Mouse (Mus musculus) left cerebral cortex, postnatal 36 days (tissue): Measurements from ENCODE around the gene Calml4. TPM values are rescaled to one million over a fixed set of nuclear protein-coding genes. Genes with fewer than 3 reads are reported as not detected.
A peak's percentile ranks its signal among the peaks of the same experiment; 100 is the strongest.
"Not testable (repeated sequence)": the region's sequence is repeated elsewhere in the genome, so short reads cannot be mapped to it uniquely, and the experiment has no call there.

Experiments used
- DNase-seq, 2 experiments: peaks; one replicate each; pipeline ENCODE4 v3.0.0; 2021 to 2022; ENCODE audit warnings: low spot score in 2 of 2, mixed read lengths in 1 of 2
- intact Hi-C: fragments of 180-260 bp; cut with DNase I; formaldehyde crosslinking; loops from one replicate; pipeline ENCODE4 v1.15.1; 2025
- total RNA-seq, 2 experiments: library from RNA; stranded (reverse); gene quantifications; 2 replicates each; pipeline ENCODE4 v1.2.3; 2021

The Calml4 gene
- 1 to 10 TPM in 1 of 2 experiments, not detected in 1; 1.7 TPM for total RNA-seq

DNA sequence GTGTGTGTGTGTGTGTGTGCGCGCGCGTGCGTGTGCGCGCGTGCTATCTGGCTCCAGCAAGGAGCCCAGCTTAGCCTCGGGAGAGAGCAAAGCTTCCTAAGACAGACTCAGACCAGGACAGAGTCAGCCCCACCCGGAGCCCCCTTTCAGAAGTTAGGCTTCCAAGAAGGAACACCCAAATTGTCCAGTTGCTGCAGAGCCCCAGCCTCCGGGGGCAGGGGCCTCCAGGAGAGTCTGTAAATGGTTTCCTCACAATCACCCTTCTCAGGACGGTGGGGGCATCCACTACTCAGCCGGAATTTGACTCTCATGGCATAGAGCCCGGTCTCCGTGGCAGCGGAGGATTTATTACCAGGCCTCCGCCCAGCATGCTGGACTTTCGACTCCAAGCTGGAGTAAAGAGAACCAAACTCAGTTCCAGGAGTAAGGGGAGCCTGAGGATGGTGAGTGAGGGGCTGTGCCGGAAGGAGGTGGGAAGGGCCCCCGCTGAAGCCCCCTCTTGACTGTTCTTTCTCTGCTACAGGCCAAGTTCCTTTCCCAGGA, at the start of gene Calml4:
Gene Calml4 (plus strand): TSS at position 362 of the 543 bp plus-strand sequence.
- intact Hi-C loops: no loop called here
- DNase-seq: no peak

DNA sequence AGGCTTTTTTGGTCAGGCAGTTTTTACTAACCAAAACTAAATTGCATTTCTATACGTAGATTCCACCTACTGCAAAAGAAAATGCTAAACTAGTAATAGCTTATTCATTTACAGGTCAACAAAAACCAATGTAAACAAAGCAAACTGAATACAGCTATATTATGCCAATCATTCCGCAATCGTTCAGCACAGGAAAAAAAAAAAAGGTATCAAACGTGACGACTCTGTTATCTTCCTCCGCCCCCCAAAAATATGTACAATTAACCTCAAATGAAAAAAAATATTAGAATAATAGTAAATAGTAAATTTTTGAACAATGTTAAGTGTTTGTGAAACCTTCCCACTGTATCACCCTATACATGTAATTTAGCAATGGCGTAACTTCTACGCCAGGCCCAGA, 47.8 kb upstream of the Calml4 start:
- DNase-seq: no peak
- intact Hi-C loops: loop anchor here (2.0 kb wide), 1 partner anchor 19 kb away; no protein-coding TSS in a partner anchor

DNA sequence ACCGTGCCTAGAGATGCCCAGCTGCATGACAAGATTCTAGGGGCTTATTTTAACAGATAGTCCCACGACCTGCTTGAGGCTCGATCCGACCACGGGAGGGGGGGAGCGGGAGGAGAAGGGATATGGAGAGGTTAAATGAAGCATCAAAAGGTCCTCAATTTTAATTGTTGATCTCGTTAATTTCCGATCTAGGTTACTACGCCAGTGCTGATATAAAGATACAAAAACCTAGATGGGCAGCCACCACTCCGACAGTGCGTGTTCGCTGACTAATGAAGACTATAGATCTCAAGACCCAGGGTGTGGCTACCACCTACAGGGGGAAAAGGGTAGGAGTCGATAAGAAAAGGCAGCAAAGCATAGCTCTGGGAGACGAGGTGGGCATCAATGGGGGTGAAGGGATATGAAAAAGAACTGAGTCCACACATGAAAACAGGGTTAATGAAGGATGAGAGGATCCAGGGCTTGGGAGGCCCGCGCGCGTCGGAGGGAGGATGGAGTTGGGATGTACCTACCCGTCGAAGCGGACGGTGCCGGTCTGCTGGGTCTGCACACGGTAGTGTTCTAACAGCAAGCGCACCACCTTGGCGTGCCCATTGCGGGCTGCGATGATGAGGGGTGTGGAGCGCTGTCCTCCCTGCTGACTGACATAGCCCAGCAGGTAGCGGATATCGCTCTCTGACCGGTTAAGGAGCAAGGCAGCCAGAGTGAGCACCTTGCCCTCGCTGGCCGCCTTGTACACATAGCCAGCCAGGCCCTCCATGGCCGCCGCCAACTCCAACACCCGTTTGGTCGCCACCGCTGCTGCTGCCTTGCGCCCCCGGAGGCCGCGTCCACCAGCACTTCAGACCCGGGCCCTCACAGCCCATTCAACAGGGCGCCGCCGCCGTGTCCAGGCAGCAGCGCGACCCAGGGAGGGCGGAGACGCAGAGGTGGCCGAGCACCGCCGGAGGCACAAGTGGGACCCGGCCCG, 47.1 kb upstream of the Calml4 start:
- intact Hi-C loops: loop anchor here (2.0 kb wide), 1 partner anchor 18 kb away; no protein-coding TSS in a partner anchor
- DNase-seq: peak in 1 of 2 experiments; percentile 42

DNA sequence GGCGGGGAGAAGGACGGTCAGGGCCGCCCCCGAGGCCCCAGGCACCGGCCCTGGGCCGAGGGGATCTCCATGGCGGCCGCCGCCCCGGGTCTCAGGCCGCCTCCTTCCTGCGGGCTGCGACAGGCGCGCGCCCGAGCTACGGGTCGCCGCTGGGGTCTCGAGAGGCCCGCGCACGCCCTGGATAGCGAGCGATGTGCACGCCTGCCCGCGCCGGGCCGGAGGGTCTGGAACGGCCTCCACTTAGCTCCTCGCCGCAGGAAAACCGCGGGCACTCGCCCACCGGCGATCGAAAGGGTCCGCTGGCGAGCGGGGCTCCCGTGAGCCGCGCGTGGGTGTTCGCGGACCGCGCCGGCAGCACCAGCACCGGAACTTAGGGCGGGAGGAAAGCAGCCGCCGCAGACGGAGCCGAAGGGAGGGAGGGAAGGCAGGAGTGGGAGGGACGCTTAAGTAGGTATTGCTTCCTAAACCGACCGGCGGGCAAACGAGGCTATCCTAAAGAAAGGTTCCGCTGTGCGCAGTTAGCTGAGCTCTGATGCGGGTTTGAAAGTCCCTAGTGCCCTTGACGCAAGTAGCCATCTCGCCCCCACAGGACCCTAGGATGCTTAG, 46.3 kb upstream of the Calml4 start, which contains the start of gene Fem1b:
Gene Fem1b (minus strand): TSS at position 419 of the 606 bp plus-strand sequence.
- intact Hi-C loops: loop anchor here (2.0 kb wide), 1 partner anchor 17 kb away; no protein-coding TSS in a partner anchor
- DNase-seq: peak; percentile 94

DNA sequence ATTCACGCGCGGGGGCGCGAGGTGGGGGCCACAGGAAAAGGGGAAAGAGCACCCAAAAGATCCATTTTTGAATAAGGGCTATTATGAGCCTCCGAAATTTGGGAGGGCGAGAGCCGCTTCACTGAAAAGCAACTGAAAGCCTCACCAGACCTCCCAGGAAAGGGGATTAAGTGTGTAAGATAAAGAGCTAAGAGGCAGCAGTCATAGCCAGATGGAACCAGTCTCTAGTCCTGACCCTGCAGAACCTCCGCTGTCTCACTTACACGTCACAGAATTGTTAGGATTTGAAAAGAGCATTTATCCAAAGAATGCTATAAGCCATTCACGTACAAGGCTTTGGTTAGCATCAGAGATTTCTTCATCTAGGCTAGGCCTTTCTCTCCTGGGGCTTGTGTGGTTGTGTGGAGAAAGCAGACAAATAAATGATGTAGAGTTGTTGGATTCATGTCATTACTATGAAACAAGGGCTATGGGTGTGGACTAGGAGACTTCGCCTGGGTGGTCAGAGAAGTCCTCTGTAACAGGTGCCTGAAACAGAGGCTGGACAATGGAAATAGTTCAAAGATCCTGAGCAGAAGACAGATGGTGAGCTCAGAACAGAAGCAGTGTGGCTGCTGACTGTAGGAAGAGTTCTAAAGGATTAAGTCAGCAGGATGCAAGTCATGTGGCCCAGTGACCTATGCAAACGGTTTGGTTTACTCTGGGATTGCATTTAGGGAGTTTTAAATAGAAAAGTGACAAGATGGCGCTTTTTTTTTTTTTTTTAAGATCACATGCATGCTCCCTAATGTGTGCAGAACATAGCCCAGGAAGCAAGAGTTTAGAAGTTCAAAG, 45.4 kb upstream of the Calml4 start:
- DNase-seq: no peak
- intact Hi-C loops: no loop called here

DNA sequence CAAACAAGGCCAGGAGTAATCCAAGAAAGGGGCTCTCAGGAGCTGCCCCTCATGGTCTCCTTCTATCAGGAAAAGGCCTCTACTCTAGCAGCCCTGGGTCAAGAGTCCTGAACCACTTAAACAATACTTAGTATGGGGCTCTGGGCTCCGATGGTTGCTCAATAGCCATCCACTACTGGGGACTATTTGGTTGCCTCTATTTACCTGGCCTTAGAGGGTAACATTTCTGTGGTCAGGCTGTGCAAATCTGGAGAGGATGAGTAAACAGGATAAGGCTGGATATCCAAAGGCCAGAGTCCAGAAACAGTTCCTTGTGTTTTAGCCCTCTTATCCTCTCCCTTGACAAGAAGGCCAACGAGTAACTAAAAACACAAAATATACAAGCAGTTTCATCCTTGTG, 43.1 kb upstream of the Calml4 start:
- no peak for DNase-seq
- intact Hi-C loops: no loop called here

DNA sequence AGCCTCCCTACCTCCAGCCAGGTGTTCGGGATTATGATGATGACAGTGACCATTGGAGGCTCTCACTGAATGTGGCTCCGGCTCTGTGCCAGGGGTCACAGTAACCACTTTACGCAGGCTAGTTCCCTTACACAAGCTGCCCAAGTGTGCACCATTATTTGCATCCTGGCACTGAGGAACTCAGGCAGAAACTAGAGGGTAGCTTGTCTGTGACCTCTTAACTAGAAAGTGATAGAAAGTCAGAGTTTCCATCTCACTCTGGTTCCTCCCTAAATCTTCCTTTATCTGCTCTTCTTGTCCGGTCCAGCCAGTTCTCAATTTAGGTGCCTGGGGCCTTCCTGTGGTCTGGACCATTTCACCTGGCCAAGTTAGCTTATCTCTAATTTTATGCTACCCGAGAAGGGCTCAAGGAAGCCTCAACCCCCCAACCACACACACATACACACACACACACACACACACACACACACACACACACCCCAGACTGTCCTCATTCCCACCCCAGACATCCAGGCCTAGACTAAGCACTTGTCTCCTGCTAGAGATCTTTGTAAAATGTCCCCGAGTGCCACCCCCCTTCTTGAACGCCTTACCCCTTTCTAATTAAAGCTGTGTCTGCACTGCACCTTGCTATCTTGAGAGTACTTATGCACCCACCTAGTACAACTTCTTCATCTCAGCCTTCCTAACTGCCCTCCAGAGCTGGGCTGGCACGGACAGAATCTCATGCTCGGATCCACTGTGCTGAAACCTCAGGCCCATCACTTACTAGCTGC, 41.4 kb upstream of the Calml4 start:
- intact Hi-C loops: no loop called here
- DNase-seq: no peak

DNA sequence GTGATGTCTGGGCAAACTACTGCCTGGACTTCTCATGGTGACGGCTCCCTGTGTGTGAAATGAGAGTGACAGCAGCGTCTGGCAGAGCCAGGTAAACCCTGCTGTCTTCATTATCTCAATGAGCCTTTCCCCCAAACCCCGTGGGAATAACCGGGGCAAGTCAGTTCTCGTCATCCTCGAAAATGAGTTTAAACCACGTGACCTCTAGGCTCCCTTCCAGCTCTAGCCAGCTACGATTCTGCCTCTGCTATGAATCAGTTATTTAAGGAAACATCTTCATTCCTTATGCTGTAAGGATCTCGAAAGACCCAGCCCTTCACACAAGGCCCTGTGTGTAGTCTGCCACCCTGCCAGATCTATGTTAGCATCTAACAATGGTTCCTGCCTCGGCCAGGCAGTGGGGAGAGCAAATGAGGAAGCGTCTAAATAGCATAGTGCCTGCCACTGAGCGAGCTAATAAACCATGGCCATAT, 40.7 kb upstream of the Calml4 start:
- peak; percentile 29 to 50 for DNase-seq
- intact Hi-C loops: no loop called here

DNA sequence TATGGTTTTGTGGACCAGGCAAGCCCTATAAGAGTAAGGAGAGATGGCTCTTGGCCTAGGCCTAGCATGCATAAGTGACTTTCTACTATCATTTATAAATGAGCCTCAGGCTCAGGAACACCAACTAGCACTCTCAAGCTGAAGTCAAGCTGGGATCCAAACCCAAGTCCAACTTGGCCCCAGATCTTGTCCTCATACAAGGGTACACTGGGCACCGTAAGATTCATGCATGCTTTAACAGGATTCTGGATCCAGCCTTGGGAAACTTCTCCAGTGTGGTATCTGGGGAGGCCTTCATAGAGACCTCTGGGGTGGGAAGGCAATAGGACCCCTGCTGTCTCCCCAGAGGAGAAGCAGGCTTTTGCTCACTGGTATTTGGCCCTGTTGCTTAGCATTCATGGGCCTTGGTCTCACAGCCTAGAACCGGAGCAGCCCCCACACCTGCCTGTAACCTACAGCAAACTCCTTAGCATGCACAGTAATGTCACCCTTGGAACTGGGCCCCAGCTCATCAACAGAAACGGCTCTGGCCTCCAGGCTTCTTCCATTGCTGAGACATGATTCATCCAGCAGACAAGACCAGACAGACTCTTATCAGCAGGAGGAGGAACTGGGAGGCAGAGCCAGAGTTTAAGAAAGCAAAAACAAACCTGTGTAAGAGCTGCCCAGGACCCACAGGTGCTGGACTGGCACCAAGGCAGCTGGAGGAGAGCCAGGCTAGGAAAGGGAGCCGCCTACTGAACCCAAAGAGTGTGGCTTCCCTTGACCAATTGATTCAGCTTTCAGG, 39.9 kb upstream of the Calml4 start:
- intact Hi-C loops: no loop called here
- DNase-seq: no peak

DNA sequence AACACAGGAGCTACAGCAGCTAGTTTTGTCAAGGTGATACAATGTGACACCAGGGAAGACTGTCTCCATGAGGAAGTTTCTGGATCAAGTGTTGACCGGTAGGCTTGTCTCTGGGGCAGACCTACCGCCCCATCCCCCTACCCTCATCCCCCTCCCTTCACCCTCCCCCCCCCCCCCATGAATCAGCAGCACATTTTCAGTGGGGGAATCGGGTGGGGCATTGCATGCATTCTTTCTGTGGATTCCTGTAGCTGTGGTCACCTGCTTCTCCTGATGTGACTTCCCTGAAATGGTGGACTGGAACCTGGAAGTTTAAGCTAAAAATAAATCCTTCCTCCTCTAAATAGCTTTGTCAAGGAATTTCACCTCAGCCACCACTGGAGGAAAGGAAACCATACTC, 38.4 kb upstream of the Calml4 start:
- DNase-seq: no peak
- intact Hi-C loops: no loop called here

DNA sequence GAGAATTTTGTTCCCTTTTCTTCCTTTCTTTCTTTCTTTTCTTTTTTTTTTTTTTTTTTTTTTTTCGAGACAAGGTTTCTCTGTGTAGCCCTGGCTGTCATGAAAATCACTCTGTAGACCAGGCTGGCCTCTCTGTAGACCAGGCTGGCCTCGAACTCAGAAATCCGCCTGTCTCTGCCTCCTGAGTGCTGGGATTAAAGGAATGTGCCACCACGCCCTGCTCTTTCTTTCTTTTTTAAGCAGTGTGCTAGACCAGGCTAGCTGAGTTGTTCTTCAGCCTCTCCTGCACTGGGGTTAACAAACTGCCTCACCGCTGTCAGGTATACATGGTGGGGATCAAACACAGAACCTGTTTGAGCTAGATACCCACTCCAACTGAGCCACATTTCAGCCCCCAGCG, 38.0 kb upstream of the Calml4 start:
- intact Hi-C loops, DNase-seq: not testable (repeated sequence)

DNA sequence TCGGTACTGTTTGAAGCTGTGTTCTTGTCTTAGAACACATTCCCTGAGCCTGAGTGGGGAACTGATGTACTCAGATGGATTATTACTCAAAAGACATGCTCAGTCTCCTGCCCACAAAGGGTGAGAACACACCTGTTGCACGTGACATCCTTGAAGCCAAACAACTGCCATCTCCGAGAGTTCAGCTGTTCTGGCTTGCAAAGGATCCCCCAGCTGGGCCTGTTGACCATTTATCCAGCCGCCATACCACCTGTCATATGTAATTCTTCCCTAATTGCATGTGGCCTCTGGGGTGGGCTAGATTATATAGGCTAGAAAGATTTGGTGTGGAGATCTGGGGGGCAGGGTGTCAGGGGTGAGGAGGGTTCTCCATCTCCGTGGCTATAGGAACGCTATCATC, 37.1 kb upstream of the Calml4 start:
- no peak for DNase-seq
- intact Hi-C loops: no loop called here

DNA sequence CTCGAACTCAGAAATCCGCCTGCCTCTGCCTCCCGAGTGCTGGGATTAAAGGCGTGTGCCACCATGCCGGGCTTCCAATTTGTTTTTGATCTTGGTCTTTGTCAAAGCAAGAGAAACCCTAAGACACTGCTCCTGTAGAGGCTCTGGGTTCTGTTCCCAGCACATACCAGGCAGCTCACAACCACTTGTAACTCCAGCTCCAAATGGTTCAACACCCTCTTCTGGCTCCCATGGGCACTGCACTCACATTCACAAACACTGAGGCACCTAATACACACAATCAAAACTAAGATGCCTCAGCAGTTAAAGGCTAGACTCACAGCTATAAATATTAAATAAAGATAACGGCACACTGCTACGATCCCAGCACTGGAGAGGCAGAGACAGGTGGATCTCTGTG, 36.1 kb upstream of the Calml4 start:
- intact Hi-C loops: no loop called here

DNA sequence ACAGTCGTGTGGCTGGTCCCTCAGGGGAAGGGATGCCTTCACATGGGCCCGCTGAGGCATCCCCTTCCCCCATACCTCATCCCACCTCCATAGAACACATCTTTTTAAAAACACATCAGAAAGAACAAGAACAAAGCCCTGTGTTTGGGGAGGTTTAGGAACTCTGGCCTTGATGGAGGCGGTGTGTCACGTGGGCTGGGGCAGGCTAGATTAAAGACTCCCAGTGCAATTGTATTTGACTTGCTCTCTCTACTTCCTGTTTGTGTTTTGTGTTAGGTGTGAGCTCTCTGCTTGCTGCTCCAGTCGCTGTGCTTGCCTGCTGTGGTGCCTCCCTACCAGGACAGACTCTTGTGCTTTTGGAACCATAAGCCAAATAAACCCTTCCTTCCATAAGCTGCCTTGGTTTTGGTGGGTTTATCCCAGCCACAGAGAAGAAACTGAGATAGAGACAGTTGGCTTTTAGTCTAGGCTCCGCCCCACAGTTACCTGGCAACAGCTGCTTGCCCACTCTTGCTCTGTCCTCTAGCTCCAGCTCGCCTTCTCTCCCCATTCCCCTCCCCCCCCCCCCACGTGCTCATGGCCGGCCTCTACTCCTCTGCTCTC, 32.0 kb upstream of the Calml4 start:
- intact Hi-C loops: loop anchor here (5.0 kb wide), 1 partner anchor 44 kb away; no protein-coding TSS in a partner anchor
- DNase-seq: no peak

More for the DNA sequence above, 36.1 kb upstream of the Calml4 start:
- DNase-seq: no peak

DNA sequence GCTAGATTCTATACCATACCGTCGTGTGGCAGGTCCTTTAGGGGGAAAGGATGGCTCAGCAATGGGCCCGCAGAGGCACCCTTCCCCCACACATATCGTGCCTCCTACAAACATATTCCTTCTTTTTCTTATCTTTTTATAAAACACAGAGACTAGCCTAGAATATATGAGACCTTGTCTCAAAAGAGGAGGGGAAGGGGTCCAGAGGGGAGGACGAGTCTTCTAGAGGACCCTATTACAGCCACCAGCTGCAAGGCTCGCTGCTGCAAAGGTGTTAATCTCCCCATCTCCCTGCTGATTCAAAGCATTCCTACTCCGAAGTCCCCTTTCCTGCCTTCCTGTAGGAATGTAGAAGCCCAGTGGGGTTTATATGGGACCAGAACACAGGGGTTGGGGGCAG, 31.4 kb upstream of the Calml4 start:
- intact Hi-C loops: loop anchor here (5.0 kb wide), 1 partner anchor 44 kb away; no protein-coding TSS in a partner anchor
- DNase-seq: no peak

DNA sequence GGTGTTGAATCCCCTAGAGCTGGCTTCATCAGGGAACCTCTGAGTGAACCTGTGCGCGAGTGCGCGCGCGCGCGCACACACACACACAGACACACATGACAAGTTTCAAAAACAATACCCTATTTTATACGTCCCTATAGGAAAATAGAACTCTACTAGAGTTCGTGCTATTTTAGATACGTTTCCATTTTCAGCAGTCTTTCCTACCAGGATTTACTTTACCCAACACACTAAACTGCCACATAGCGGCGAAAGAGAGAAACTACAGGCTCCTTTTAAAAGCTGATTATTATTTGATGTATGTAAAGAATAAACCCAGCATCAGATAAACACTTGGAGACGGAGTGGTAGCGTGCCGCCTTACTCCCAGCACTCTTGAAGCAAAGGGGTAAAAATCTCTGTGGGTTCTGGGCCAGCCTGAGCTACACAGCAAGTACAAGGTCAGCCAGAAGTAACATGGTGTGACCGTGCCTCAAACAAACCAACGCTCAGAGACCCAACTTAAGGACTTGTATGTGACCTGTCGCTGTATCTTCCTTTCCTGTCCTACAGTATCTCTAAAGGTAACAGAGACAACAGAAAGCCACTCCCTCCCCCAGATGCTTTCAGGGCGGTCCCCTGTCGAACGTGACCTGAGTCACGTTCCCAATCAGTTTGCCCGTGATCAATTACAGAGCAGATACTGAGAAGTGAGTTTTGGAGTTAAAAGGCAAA, 29.8 kb upstream of the Calml4 start:
- intact Hi-C loops: loop anchor here (2.0 to 5.0 kb wide), 2 partner anchors 17 to 46 kb away; partner anchors contain the start of gene Fem1b
- DNase-seq: no peak
